Mouse (Mus musculus): Measurements from ENCODE around the gene Eif5a.

The Eif5a gene

GRCm38 (mm10) chr11:69870289-69871069 is 51.3 kb downstream of the Eif5a start:
- DNase-seq: no peak

GRCm38 (mm10) chr11:69867335-69867734 is 54.4 kb downstream of the Eif5a start:
- peak; percentile 58 for DNase-seq
